Mouse (Mus musculus): ENCODE measurements around the gene Ap1b1.

DNA sequence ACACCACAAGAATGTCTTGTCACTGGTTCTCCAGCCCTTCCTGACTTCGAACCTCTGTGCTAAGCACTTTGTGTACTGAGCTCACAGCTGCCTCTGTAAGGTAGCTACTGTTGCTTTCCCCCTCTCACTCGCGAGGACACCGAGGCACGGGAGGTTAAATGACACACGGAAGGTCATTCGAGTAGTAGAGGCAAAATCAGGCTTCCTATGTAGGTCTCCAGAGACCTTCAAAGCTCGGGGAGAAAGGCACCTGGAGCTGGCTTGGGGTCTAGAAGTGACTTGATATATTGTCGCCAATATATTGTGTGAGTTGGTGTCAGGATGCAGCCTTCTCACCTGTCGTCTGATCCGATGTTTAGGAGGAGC, 846 bp downstream of the Ap1b1 start:
- TF ChIP-seq POLR2A (IDR thresholded peaks at IDR 0.05; ENCODE audit: control insufficient read depth, extremely low read depth, insufficient read depth, low read length, poor library complexity) (no peak), CTCF (IDR thresholded peaks at IDR 0.05; ENCODE audit: borderline replicate concordance, control insufficient read depth, extremely low read depth, insufficient read depth, low read length, poor library complexity) (no peak)

Measured in thymus, adult 2 months (tissue).